Mouse (Mus musculus) midbrain, postnatal 0 days (tissue): ENCODE results near the gene Slc31a2. TPM values are rescaled to one million over a fixed set of nuclear protein-coding genes. Genes with fewer than 3 reads are reported as not detected.

Experiments used
- ATAC-seq: fragments of 200-750 bp; cut with Nextera tagmentation; 2 replicates; pipeline ENCODE4 v1.8.0; 2017; ENCODE audit warnings: moderate number of reproducible peaks, mild to moderate bottlenecking, moderate TSS enrichment, moderate library complexity; ENCODE audit not compliant: low FRiP score
- DNase-seq: peaks from one replicate; pipeline ENCODE4 v3.0.0-alpha.2; 2015; ENCODE audit warnings: low spot score
- H3K27ac ChIP-seq: fragments of 300-500 bp; sonication (generic); 2 replicates; pipeline ENCODE4 v1.5.1; 2014; ENCODE audit warnings: low read depth, mild to moderate bottlenecking, low read length, mixed read lengths
- H3K27me3 ChIP-seq: fragments of 300-500 bp; sonication (generic); 2 replicates; pipeline ENCODE4 v1.6.1; 2014; ENCODE audit warnings: low read length, control low read depth, mixed read lengths; ENCODE audit not compliant: insufficient read depth
- H3K36me3 ChIP-seq: fragments of 300-500 bp; sonication (generic); 2 replicates; pipeline ENCODE4 v1.6.1; 2014; ENCODE audit warnings: low read length, control low read depth, mixed read lengths; ENCODE audit not compliant: insufficient read depth
- H3K4me1 ChIP-seq: fragments of 300-500 bp; sonication (generic); 2 replicates; pipeline ENCODE4 v1.6.1; 2014; ENCODE audit warnings: mild to moderate bottlenecking, control low read depth, antibody characterized with exemption, low read length, mixed read lengths; ENCODE audit not compliant: insufficient read depth
- H3K4me2 ChIP-seq: fragments of 300-500 bp; sonication (generic); 2 replicates; pipeline ENCODE4 v1.6.1; 2014; ENCODE audit warnings: low read depth, mild to moderate bottlenecking, low read length, mixed read lengths; ENCODE audit not compliant: poor library complexity, severe bottlenecking
- H3K4me3 ChIP-seq: fragments of 300-500 bp; sonication (generic); 2 replicates; pipeline ENCODE4 v1.5.1; 2014; ENCODE audit warnings: low read depth, mild to moderate bottlenecking, low read length, moderate library complexity
- H3K9ac ChIP-seq: fragments of 300-500 bp; sonication (generic); replicated peaks from 2 replicates; pipeline ENCODE4 v1.6.1; 2014; ENCODE audit warnings: mild to moderate bottlenecking, low read length, moderate library complexity, mixed read lengths; ENCODE audit not compliant: poor library complexity, severe bottlenecking
- H3K9me3 ChIP-seq: fragments of 300-500 bp; sonication (generic); 2 replicates; pipeline ENCODE4 v1.6.1; 2016; ENCODE audit warnings: low read length, control low read depth
- CTCF ChIP-seq: IDR thresholded peaks from 2 replicates; pipeline ENCODE4 v1.5.1; 2016; ENCODE audit warnings: antibody characterized with exemption, mild to moderate bottlenecking
- WGBS: fragments of 180-500 bp; shearing (Covaris S2); extraction: QIAGEN DNeasy Blood & Tissue Kit; methylation state at CpG from one replicate; pipeline ENCODE4 v1.1.7; 2014; 5-methylcytosine and 5-hydroxymethylcytosine counted together
- polyA plus RNA-seq: library from polyadenylated mRNA; unstranded; fragments of >200 nt; fragmentation: Nextera tagmentation; extraction: Ambion mirVana; gene quantifications from 2 replicates; pipeline ENCODE4 v1.2.1, GENCODE M21; 2015
- total RNA-seq: library from RNA; depleted of rRNA; stranded (reverse); fragments of >200 nt; gene quantifications from 2 replicates; pipeline ENCODE4 v1.2.3, GENCODE M21; 2014

Gene Slc31a2
- total and polyA plus RNA-seq, 2 experiments from 2014 or later = 12.0 to 23.8 TPM

DNA sequence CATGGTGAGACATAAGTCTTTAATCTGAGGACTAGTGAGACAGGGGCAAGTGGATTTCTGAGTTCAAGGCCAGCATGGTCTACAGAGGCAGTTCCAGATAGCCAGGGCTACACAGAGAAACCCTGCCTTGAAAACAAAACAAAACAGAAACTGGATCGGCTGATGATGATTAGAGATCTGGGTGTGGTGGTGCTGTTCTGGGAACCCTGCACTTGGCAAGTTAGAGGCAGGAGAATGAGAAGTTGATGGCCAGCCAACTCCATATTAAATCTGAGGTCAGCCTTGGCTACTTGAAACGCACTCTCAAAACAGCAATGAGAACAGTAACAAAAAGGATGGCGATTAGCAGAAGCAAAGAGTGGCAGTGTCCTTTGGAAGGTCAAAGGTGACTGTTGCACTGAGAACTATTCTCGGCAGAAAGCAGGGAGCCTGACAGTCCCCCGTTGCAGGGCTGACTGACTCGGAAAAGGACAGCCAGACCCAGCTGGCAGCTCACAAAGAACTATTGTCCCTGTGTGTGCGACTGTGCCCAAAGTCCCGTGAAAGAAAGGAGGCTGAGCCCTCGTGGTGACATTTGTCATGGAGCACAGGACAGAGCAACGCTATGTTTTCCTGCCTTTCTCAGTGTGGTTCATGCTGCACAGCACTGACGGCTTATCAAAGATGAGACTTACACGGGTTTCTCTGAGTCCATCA lies 12.6 kb downstream of the Slc31a2 start:
- WGBS = 9% methylated on average over 12 of the region's 12 CpGs
- Histone ChIP-seq H3K4me3 (no peak overlapping the region), H3K9me3 (no peaks in the 10 kb centered on the region), H3K27ac (no peak overlapping the region), H3K4me1 (no peaks in the 10 kb centered on the region), H3K36me3 (no peaks in the 10 kb centered on the region), H3K4me2 (no peak overlapping the region), H3K27me3 (no peaks in the 10 kb centered on the region), H3K9ac (no peak overlapping the region)
- peak; percentile 81 for DNase-seq
- ATAC-seq = peak; percentile 82
- no peak for TF ChIP-seq CTCF

DNA sequence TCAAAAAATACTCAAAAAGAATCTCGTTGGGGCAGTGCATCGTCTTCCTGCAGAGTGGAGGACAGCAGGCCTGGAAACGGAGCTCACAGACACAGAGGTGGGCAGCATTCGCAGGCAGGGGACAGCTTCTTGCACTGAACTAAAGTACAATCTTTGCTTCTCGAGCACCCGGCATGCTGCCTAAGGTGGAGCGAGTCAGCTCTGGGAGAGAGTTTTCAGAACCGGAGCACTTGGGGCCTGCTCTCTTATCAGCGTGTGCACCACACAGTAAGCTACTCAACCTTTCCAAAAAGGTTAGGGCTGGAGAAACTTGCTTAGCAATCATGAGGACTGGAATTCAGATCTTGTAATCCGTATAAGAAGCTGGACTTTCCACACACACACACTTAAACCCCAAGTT lies 14.3 kb downstream of the Slc31a2 start:
- Histone ChIP-seq H3K27me3 (no peaks in the 10 kb centered on the region), H3K36me3 (no peaks in the 10 kb centered on the region), H3K9me3 (no peaks in the 10 kb centered on the region), H3K4me1 (no peaks in the 10 kb centered on the region), H3K4me3 (no peak overlapping the region), H3K4me2 (no peak overlapping the region), H3K9ac (no peak overlapping the region), H3K27ac (no peak overlapping the region)
- no peak for TF ChIP-seq CTCF
- WGBS = 89% methylated on average over 10 of the region's 10 CpGs
- DNase-seq (no peak), ATAC-seq (no peak)

DNA sequence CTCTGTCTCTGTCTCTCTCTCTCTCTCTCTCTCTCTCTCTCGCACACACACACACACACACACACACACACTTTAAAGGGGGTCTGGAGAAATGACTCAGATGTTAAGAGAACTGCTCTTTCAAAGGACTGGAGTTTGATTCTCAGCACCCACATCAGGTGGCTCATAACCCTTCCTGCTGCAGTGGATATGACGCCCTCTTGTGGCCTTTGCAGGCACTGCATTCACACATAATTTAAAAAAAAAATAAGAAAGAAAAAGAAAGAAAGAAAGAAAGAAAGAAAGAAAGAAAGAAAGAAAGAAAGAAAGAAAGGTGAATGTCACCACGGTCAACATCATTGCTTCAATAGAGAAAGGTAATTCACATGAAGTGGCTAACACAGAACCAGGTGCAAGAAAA lies 14.9 kb downstream of the Slc31a2 start:
- no peaks in the 10 kb centered on the region for H3K9me3 ChIP-seq
- DNase-seq (no peak), ATAC-seq (no peak)
- no peaks in the 10 kb centered on the region for H3K36me3 ChIP-seq
- H3K9ac ChIP-seq = no peak overlapping the region
- H3K4me1 ChIP-seq = no peaks in the 10 kb centered on the region
- H3K4me2 ChIP-seq = no peak overlapping the region
- no peak overlapping the region for H3K4me3 ChIP-seq
- WGBS = 76% methylated on average over 3 of the region's 3 CpGs
- no peaks in the 10 kb centered on the region for H3K27me3 ChIP-seq
- H3K27ac ChIP-seq = no peak overlapping the region
- TF ChIP-seq CTCF = peak; percentile 32

DNA sequence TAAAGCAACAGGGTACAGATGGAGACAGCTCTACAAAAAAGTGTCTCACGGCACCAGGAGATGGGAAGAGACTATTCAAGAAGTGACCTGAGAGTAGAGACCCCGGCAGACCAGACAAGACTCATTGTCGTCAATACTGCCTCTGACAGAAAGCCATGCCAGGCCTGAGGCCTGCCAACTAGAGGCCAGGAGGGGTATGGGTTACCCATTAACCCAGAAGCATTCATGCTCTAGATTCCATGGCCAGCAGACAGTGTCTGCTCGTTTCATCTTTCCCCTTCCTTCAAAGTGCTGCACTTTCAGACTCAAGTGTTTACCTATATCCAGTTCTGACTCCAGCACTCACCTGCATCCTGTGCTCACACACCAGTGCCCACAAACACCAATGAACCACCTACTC lies 15.7 kb downstream of the Slc31a2 start:
- Histone ChIP-seq H3K4me3 (no peak overlapping the region), H3K4me2 (no peak overlapping the region), H3K27ac (no peak overlapping the region), H3K27me3 (no peaks in the 10 kb centered on the region), H3K36me3 (no peaks in the 10 kb centered on the region), H3K9ac (no peak overlapping the region), H3K9me3 (no peaks in the 10 kb centered on the region), H3K4me1 (no peaks in the 10 kb centered on the region)
- WGBS = 80% methylated on average over 4 of the region's 4 CpGs
- 0 out of 2 replicates have a peak, but pooled peaks have one; percentile 3 for TF ChIP-seq CTCF
- DNase-seq = no peak
- ATAC-seq = no peak

DNA sequence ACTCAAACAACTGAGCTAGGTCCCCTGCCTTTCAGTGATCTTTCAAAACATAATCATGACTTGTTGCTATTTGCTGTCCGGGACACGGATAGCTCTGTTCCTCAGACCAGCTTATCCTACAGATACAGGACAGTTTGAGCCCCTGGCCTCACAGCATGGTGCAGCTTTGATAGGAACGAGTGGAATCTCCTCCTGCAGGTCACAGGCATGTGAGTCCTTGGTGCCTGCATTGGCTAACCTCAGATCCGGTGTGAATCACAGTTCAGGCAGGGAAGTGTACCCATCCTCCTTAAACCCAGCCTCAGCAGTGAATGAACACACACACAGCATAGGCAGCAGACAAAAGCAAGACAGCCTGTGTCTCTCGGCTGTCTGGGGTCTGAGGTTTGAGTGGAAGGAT lies 19.0 kb downstream of the Slc31a2 start:
- H3K4me2 ChIP-seq = no peak overlapping the region

DNA sequence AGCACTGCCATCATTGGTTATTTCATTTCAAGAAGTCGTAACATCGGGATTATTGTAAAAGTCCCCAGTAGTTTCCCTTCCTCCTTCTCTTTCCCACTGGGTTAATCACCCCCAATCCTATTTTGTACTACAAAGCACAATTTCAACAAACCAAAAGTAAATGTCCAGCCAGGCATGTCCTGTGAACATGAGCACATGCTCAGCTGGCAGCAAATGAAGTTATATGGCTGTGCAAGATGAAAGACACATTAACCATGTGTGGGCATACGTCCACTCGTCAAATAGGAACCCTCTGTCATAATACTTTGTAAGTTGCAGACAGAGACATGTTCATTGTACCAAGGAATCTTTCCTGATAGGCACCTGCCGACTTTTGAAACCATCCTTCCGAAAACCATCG lies 20.6 kb downstream of the Slc31a2 start:
- no peak overlapping the region for H3K27ac ChIP-seq
- no peaks in the 10 kb centered on the region for H3K27me3 ChIP-seq
- ATAC-seq = no peak
- no peak overlapping the region for H3K9ac ChIP-seq
- H3K4me3 ChIP-seq = no peak overlapping the region
- 75% methylated on average over 7 of the region's 7 CpGs for WGBS
- H3K4me2 ChIP-seq = no peak overlapping the region
- no peaks in the 10 kb centered on the region for H3K9me3 ChIP-seq
- DNase-seq = no peak
- peaks cover 6% of the 10 kb centered on the region for H3K4me1 ChIP-seq
- H3K36me3 ChIP-seq = no peaks in the 10 kb centered on the region
- TF ChIP-seq CTCF = no peak

More for the DNA sequence above, 19.0 kb downstream of the Slc31a2 start:
- ATAC-seq = no peak
- Histone ChIP-seq H3K36me3 (no peaks in the 10 kb centered on the region), H3K27ac (no peak overlapping the region), H3K9me3 (no peaks in the 10 kb centered on the region), H3K4me3 (no peak overlapping the region), H3K4me1 (no peaks in the 10 kb centered on the region), H3K27me3 (no peaks in the 10 kb centered on the region), H3K9ac (no peak overlapping the region)
- no peak for TF ChIP-seq CTCF
- WGBS = 53% methylated on average over 5 of the region's 5 CpGs
- DNase-seq = no peak
